In the genomic region with DNA sequence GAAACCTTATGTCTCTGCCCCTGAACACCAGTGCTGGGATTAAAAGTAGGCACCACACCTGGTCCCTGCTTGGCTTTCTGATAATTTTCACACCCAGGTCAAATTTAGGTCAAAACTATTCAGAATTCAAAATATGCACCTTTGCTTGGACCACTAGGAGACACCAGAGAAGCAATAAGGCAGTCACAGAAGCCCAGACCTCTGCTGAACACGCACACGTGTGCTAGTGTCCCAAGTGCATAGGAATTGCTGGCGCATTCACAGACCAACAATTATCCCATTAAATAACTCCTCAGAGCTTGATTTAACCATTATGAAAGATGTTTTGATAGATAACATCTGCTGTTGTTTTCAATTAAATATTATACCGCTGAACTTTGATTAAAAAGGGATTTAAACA, we compare ENCODE assay signal across 24 mouse cellular contexts.
"Had no signal": no experiment of that assay in that cellular context is flagged by ENCODE, and none has a peak within 500 bp of the region (broad histone marks: within the 10 kb centered on the region; RNA-seq: fewer than 3 reads in every experiment).

No protein-coding gene starts in this region.

- DNase-seq: gastrocnemius, adult 2 months; gastrocnemius, postnatal 10 days; gastrocnemius, postnatal 25 days; heart, adult 2 months; heart, postnatal 10 days; heart, postnatal 4 days; kidney, adult 18-20 months; kidney, adult 8-10 months; kidney, postnatal 10 days; kidney, postnatal 25 days; kidney, postnatal 4 days; liver had no signal

- H3K4me3 ChIP-seq: gastrocnemius, adult 2 months; heart, adult 2 months; heart, embryonic 12.5 days; hindbrain, embryonic 10.5 days; hindbrain, embryonic 12.5 days; layer of hippocampus, adult 2 months; left cerebral cortex, adult 2 months; limb, embryonic 10.5 days; limb, embryonic 12.5 days had no signal

- H3K27ac ChIP-seq: gastrocnemius, adult 2 months; heart, adult 2 months; hindbrain, embryonic 10.5 days; hindbrain, embryonic 12.5 days; hindbrain, embryonic 14.5 days; layer of hippocampus, adult 2 months; left cerebral cortex, adult 2 months; limb, embryonic 10.5 days; limb, embryonic 12.5 days had no signal

- H3K9ac ChIP-seq: heart, embryonic 12.5 days; hindbrain, embryonic 12.5 days; hindbrain, embryonic 14.5 days; limb, embryonic 12.5 days had no signal

- ATAC-seq: hindbrain, embryonic 16.5 days; inflammation-experienced regulatory T-cells, adult 6 months; intestine, postnatal 0 days had no signal

- H3K27me3 ChIP-seq: heart, embryonic 12.5 days; hindbrain, embryonic 12.5 days; limb, embryonic 12.5 days had no signal

- H3K9me3 ChIP-seq: heart, embryonic 12.5 days; hindbrain, embryonic 10.5 days; hindbrain, embryonic 12.5 days; limb, embryonic 10.5 days; limb, embryonic 12.5 days had no signal

- H3K4me1 ChIP-seq: heart, embryonic 12.5 days; hindbrain, embryonic 12.5 days; limb, embryonic 10.5 days; limb, embryonic 12.5 days had no signal

- H3K36me3 ChIP-seq: heart, embryonic 12.5 days; hindbrain, embryonic 10.5 days; hindbrain, embryonic 12.5 days; limb, embryonic 10.5 days; limb, embryonic 12.5 days had no signal

- H3K4me2 ChIP-seq: heart, embryonic 12.5 days; hindbrain, embryonic 12.5 days; hindbrain, embryonic 14.5 days; limb, embryonic 12.5 days; liver, embryonic 11.5 days had no signal
